In genomic region chr12:16662955-16663585, GRCm38 (mm10) we compare ENCODE assay signal across 13 mouse cellular contexts. TPM values are rescaled to one million over a fixed set of nuclear protein-coding genes. Genes with fewer than 3 reads are reported as not detected.
A peak's percentile ranks its signal among the peaks of the same experiment; 100 is the strongest.
DNase-seq lines count a peak whose midpoint lies in the region; ATAC-seq and TF ChIP-seq lines count a peak whose summit lies in the region.
"Had no signal": no experiment of that assay in that cellular context is flagged by ENCODE, and none has a peak within 500 bp of the region (broad histone marks: within the 10 kb centered on the region; RNA-seq: fewer than 3 reads in every experiment).

No protein-coding gene starts in this region.

- no peak overlapping the region for H3K4me2 ChIP-seq in lung, postnatal 0 days (replicated peaks; ENCODE audit: low read depth, low read length)
- H3K4me2 ChIP-seq in forebrain, embryonic 11.5 days (ENCODE audit: low read depth, low read length, severe bottlenecking) = no peak overlapping the region

- no peaks in the 10 kb centered on the region for H3K4me1 ChIP-seq in lung, postnatal 0 days (ENCODE audit: insufficient read depth, low read depth, low read length)
- no peaks in the 10 kb centered on the region for H3K4me1 ChIP-seq in forebrain, embryonic 11.5 days (replicated peaks; ENCODE audit: control insufficient read depth, insufficient read depth, low read length)

- intact Hi-C loops in left cerebral cortex, postnatal 14 days (cut with DNase I) = no loop called here

- no peak for DNase-seq in frontal cortex, postnatal 25 days (ENCODE audit: low spot score in 2 of 2)
- DNase-seq in lung, postnatal 0 days (ENCODE audit: low spot score) = no peak
- DNase-seq in lung, postnatal 36 days = no peak
- peak; percentile 20 for DNase-seq in R1 (ENCODE audit: low read depth, low spot score)
- DNase-seq in left cerebral cortex, postnatal 14 days (ENCODE audit: low spot score in 2 of 2) = peak; percentile 42 to 59
- no peak for DNase-seq in thymus, postnatal 25 days
- no peak for DNase-seq in forebrain, embryonic 11.5 days (ENCODE audit: low spot score)
- DNase-seq: kidney, adult 8-10 months; retina, postnatal 1 day had no signal

- TF ChIP-seq EP300 in lung, postnatal 0 days (IDR thresholded peaks at IDR 0.05) = no peak

- peak; percentile 55 for ATAC-seq in frontal cortex, adult (ENCODE audit: low TSS enrichment)
- ATAC-seq in lung, postnatal 0 days = no peak
- no peak for ATAC-seq in forebrain, embryonic 11.5 days (replicated peaks; ENCODE audit: low FRiP score)

- H3K4me3 ChIP-seq in lung, postnatal 0 days (ENCODE audit: low read depth, low read length) = no peak overlapping the region
- H3K4me3 ChIP-seq in forebrain, embryonic 11.5 days (ENCODE audit: low read depth, low read length) = no peak overlapping the region
- H3K4me3 ChIP-seq: myocyte had no signal

- TF ChIP-seq CTCF in lung, postnatal 0 days (IDR thresholded peaks at IDR 0.05) = peak; percentile 18; the same call in 1 of the 2 replicates

- no peak overlapping the region for H3K27ac ChIP-seq in lung, postnatal 0 days (ENCODE audit: low read length)
- H3K27ac ChIP-seq in forebrain, embryonic 11.5 days (ENCODE audit: low read depth, low read length) = no peak overlapping the region

- no peak overlapping the region for H3K9ac ChIP-seq in lung, postnatal 0 days (replicated peaks; ENCODE audit: low read depth)
- no peak overlapping the region for H3K9ac ChIP-seq in forebrain, embryonic 11.5 days (ENCODE audit: low read length)

- no peaks in the 10 kb centered on the region for H3K9me3 ChIP-seq in lung, postnatal 0 days (ENCODE audit: low read length)
- H3K9me3 ChIP-seq in forebrain, embryonic 11.5 days (ENCODE audit: control insufficient read depth, low read length) = no peaks in the 10 kb centered on the region

- H3K36me3 ChIP-seq in lung, postnatal 0 days (ENCODE audit: insufficient read depth, low read length) = no peaks in the 10 kb centered on the region
- H3K36me3 ChIP-seq in forebrain, embryonic 11.5 days (ENCODE audit: control insufficient read depth, insufficient read depth, low read length) = no peaks in the 10 kb centered on the region

- 60% methylated on average over 6 of the region's 6 CpGs for WGBS in lung, postnatal 0 days
- WGBS in forebrain, embryonic 11.5 days = 74% methylated on average over 6 of the region's 6 CpGs

- no peaks in the 10 kb centered on the region for H3K27me3 ChIP-seq in lung, postnatal 0 days (replicated peaks; ENCODE audit: insufficient read depth, low read length)
- H3K27me3 ChIP-seq in forebrain, embryonic 11.5 days (ENCODE audit: control insufficient read depth, insufficient read depth, low read length) = no peaks in the 10 kb centered on the region

RNA-seq across cellular contexts. Expression of gene Ntsr2, which starts 9.9 kb away (rescaled TPM):
- polyA plus RNA-seq in lung, postnatal 0 days (2015; fragmentation: Nextera tagmentation; extraction: Ambion mirVana) = 0.39 and 0.48 TPM in 2 replicates
- total RNA-seq in left cerebral cortex, postnatal 14 days (2021) = 100 to 1,000 TPM; 121 to 140 TPM
- not detected in 2 replicates for polyA plus RNA-seq in forebrain, embryonic 11.5 days (2014; fragmentation: Nextera tagmentation; extraction: Ambion mirVana)
- polyA plus RNA-seq: limb, embryonic 11.5 days; myocyte; thymus, postnatal 0 days had no signal

RNA-seq across cellular contexts. Expression of gene Lpin1, which starts 52.3 kb away (rescaled TPM):
- polyA plus RNA-seq in lung, postnatal 0 days (2015; fragmentation: Nextera tagmentation; extraction: Ambion mirVana) = 7.3 and 9.0 TPM in 2 replicates
- total RNA-seq in left cerebral cortex, postnatal 14 days (2021) = 10 to 100 TPM; 14.5 to 15.8 TPM
- 6.6 and 7.3 TPM in 2 replicates for polyA plus RNA-seq in forebrain, embryonic 11.5 days (2014; fragmentation: Nextera tagmentation; extraction: Ambion mirVana)

Comparison
In these comparisons a context has a peak if more than half of its experiments do, and no peak if none do; other contexts are left out.
1. DNase-seq: peak in R1 (single experiment) and left cerebral cortex, postnatal 14 days (2 of 2); none in frontal cortex, postnatal 25 days (0 of 2), lung, postnatal 0 days (single experiment), lung, postnatal 36 days (single experiment), thymus, postnatal 25 days (single experiment) and forebrain, embryonic 11.5 days (single experiment).